Mouse (Mus musculus): Measurements from ENCODE around the gene Mrps12. TPM values are rescaled to one million over a fixed set of nuclear protein-coding genes. Genes with fewer than 3 reads are reported as not detected.
"Not testable (repeated sequence)": the region's sequence is repeated elsewhere in the genome, so short reads cannot be mapped to it uniquely, and the experiment has no call there.

Gene Mrps12
- polyA plus RNA-seq, 1 experiment from 2014 or later, result 99.7 TPM

- no peaks in the 10 kb centered on the region for H3K27me3 ChIP-seq (replicated peaks; ENCODE audit: insufficient read depth, low read length)
- H3K9me3 ChIP-seq (ENCODE audit: low read length), result no peaks in the 10 kb centered on the region
- TF ChIP-seq EP300 (IDR thresholded peaks at IDR 0.05) (no peak), CTCF (IDR thresholded peaks at IDR 0.05) (no peak)
- no peak overlapping the region for H3K9ac ChIP-seq (replicated peaks; ENCODE audit: low read depth)
- H3K4me3 ChIP-seq (ENCODE audit: low read depth, low read length), result no peak overlapping the region
- H3K27ac ChIP-seq (ENCODE audit: low read length), result no peak overlapping the region
- no peak overlapping the region for H3K4me2 ChIP-seq (replicated peaks; ENCODE audit: low read depth, low read length)
- DNase-seq (ENCODE audit: low spot score), result no peak
- no peak for ATAC-seq
- no peaks in the 10 kb centered on the region for H3K36me3 ChIP-seq (ENCODE audit: insufficient read depth, low read length)
- no peaks in the 10 kb centered on the region for H3K4me1 ChIP-seq (ENCODE audit: insufficient read depth, low read depth, low read length)
These were observed 32.2 kb downstream of the Mrps12 start for GRCm38 (mm10) chr7:28709454-28709853.

- no peak overlapping the region for H3K4me2 ChIP-seq (replicated peaks; ENCODE audit: low read depth, low read length)
- no peak for TF ChIP-seq EP300 (IDR thresholded peaks at IDR 0.05)
- TF ChIP-seq CTCF (IDR thresholded peaks at IDR 0.05), result no peak
- no peak overlapping the region for H3K9ac ChIP-seq (replicated peaks; ENCODE audit: low read depth)
- no peaks in the 10 kb centered on the region for H3K4me1 ChIP-seq (ENCODE audit: insufficient read depth, low read depth, low read length)
- H3K27me3 ChIP-seq (replicated peaks; ENCODE audit: insufficient read depth, low read length), result no peaks in the 10 kb centered on the region
- ATAC-seq (no peak), DNase-seq (ENCODE audit: low spot score) (no peak)
- no peaks in the 10 kb centered on the region for H3K36me3 ChIP-seq (ENCODE audit: insufficient read depth, low read length)
- H3K9me3 ChIP-seq (ENCODE audit: low read length), result no peaks in the 10 kb centered on the region
- H3K27ac ChIP-seq (ENCODE audit: low read length), result no peak overlapping the region
- no peak overlapping the region for H3K4me3 ChIP-seq (ENCODE audit: low read depth, low read length)
- WGBS, result 51% methylated on average over 9 of the region's 9 CpGs
These were observed 38.9 kb downstream of the Mrps12 start for GRCm38 (mm10) chr7:28702601-28703143.

GRCm38 (mm10) chr7:28701306-28701705 lies 40.3 kb downstream of the Mrps12 start:
- not testable (repeated sequence) for H3K4me3 ChIP-seq (ENCODE audit: low read depth, low read length); H3K27me3 ChIP-seq (replicated peaks; ENCODE audit: insufficient read depth, low read length); H3K27ac ChIP-seq (ENCODE audit: low read length); H3K9ac ChIP-seq (replicated peaks; ENCODE audit: low read depth); DNase-seq (ENCODE audit: low spot score); H3K9me3 ChIP-seq (ENCODE audit: low read length); H3K4me1 ChIP-seq (ENCODE audit: insufficient read depth, low read depth, low read length); ATAC-seq; H3K36me3 ChIP-seq (ENCODE audit: insufficient read depth, low read length); H3K4me2 ChIP-seq (replicated peaks; ENCODE audit: low read depth, low read length)
- 95% methylated on average over 12 of the region's 12 CpGs for WGBS

GRCm38 (mm10) chr7:28700269-28700668 lies 41.4 kb downstream of the Mrps12 start:
- ATAC-seq (no peak), DNase-seq (ENCODE audit: low spot score) (no peak)
- H3K27me3 ChIP-seq (replicated peaks; ENCODE audit: insufficient read depth, low read length), result no peaks in the 10 kb centered on the region
- TF ChIP-seq CTCF (IDR thresholded peaks at IDR 0.05) (no peak), EP300 (IDR thresholded peaks at IDR 0.05) (no peak)
- H3K9me3 ChIP-seq (ENCODE audit: low read length), result no peaks in the 10 kb centered on the region
- no peak overlapping the region for H3K27ac ChIP-seq (ENCODE audit: low read length)
- no peak overlapping the region for H3K4me2 ChIP-seq (replicated peaks; ENCODE audit: low read depth, low read length)
- H3K36me3 ChIP-seq (ENCODE audit: insufficient read depth, low read length), result no peaks in the 10 kb centered on the region
- H3K9ac ChIP-seq (replicated peaks; ENCODE audit: low read depth), result no peak overlapping the region
- 99% methylated on average over 4 of the region's 4 CpGs for WGBS
- H3K4me3 ChIP-seq (ENCODE audit: low read depth, low read length), result no peak overlapping the region
- no peaks in the 10 kb centered on the region for H3K4me1 ChIP-seq (ENCODE audit: insufficient read depth, low read depth, low read length)

- WGBS, result 75% methylated on average over 11 of the region's 11 CpGs
- Histone ChIP-seq H3K4me1 (ENCODE audit: insufficient read depth, low read depth, low read length) (no peaks in the 10 kb centered on the region; the same call in 1 of the 2 replicates), H3K36me3 (ENCODE audit: insufficient read depth, low read length) (no peaks in the 10 kb centered on the region), H3K27me3 (replicated peaks; ENCODE audit: insufficient read depth, low read length) (no peaks in the 10 kb centered on the region), H3K27ac (ENCODE audit: low read length) (no peak overlapping the region), H3K9ac (replicated peaks; ENCODE audit: low read depth) (no peak overlapping the region), H3K9me3 (ENCODE audit: low read length) (no peaks in the 10 kb centered on the region), H3K4me3 (ENCODE audit: low read depth, low read length) (no peak overlapping the region), H3K4me2 (replicated peaks; ENCODE audit: low read depth, low read length) (no peak overlapping the region)
- DNase-seq (ENCODE audit: low spot score), result no peak
- ATAC-seq, result no peak
- TF ChIP-seq EP300 (IDR thresholded peaks at IDR 0.05), result no peak
These were observed 44.3 kb downstream of the Mrps12 start for GRCm38 (mm10) chr7:28697277-28697676.

- Histone ChIP-seq H3K27me3 (replicated peaks; ENCODE audit: insufficient read depth, low read length) (no peaks in the 10 kb centered on the region), H3K4me3 (ENCODE audit: low read depth, low read length) (no peak overlapping the region), H3K27ac (ENCODE audit: low read length) (no peak overlapping the region), H3K4me1 (ENCODE audit: insufficient read depth, low read depth, low read length) (no peaks in the 10 kb centered on the region; the same call in 1 of the 2 replicates), H3K4me2 (replicated peaks; ENCODE audit: low read depth, low read length) (no peak overlapping the region), H3K9ac (replicated peaks; ENCODE audit: low read depth) (no peak overlapping the region), H3K36me3 (ENCODE audit: insufficient read depth, low read length) (no peaks in the 10 kb centered on the region), H3K9me3 (ENCODE audit: low read length) (no peaks in the 10 kb centered on the region)
- no peak for TF ChIP-seq EP300 (IDR thresholded peaks at IDR 0.05)
- no peak for TF ChIP-seq CTCF (IDR thresholded peaks at IDR 0.05)
- DNase-seq (ENCODE audit: low spot score) (no peak), ATAC-seq (no peak)
- 46% methylated on average over 8 of the region's 8 CpGs for WGBS
These were observed 46.6 kb downstream of the Mrps12 start for GRCm38 (mm10) chr7:28694966-28695511.

GRCm38 (mm10) chr7:28694423-28694822 lies 47.2 kb downstream of the Mrps12 start:
- Histone ChIP-seq H3K9ac (replicated peaks; ENCODE audit: low read depth) (no peak overlapping the region), H3K27me3 (replicated peaks; ENCODE audit: insufficient read depth, low read length) (no peaks in the 10 kb centered on the region), H3K4me3 (ENCODE audit: low read depth, low read length) (no peak overlapping the region), H3K9me3 (ENCODE audit: low read length) (no peaks in the 10 kb centered on the region), H3K36me3 (ENCODE audit: insufficient read depth, low read length) (no peaks in the 10 kb centered on the region), H3K4me1 (ENCODE audit: insufficient read depth, low read depth, low read length) (no peaks in the 10 kb centered on the region; the same call in 1 of the 2 replicates), H3K27ac (ENCODE audit: low read length) (no peak overlapping the region), H3K4me2 (replicated peaks; ENCODE audit: low read depth, low read length) (peak overlapping the region; percentile 18)
- ATAC-seq (no peak), DNase-seq (ENCODE audit: low spot score) (no peak)
- TF ChIP-seq CTCF (IDR thresholded peaks at IDR 0.05) (no peak), EP300 (IDR thresholded peaks at IDR 0.05) (no peak)
- WGBS, result 10% methylated on average over 14 of the region's 14 CpGs
